Mouse (Mus musculus) retina, adult 2 months (tissue): ENCODE results near the gene Ttf1.

Experiments used
- DNase-seq: peaks from one replicate; pipeline ENCODE4 v3.0.0-alpha.2; 2012; ENCODE audit warnings: low read depth, low spot score

The Ttf1 gene

DNA sequence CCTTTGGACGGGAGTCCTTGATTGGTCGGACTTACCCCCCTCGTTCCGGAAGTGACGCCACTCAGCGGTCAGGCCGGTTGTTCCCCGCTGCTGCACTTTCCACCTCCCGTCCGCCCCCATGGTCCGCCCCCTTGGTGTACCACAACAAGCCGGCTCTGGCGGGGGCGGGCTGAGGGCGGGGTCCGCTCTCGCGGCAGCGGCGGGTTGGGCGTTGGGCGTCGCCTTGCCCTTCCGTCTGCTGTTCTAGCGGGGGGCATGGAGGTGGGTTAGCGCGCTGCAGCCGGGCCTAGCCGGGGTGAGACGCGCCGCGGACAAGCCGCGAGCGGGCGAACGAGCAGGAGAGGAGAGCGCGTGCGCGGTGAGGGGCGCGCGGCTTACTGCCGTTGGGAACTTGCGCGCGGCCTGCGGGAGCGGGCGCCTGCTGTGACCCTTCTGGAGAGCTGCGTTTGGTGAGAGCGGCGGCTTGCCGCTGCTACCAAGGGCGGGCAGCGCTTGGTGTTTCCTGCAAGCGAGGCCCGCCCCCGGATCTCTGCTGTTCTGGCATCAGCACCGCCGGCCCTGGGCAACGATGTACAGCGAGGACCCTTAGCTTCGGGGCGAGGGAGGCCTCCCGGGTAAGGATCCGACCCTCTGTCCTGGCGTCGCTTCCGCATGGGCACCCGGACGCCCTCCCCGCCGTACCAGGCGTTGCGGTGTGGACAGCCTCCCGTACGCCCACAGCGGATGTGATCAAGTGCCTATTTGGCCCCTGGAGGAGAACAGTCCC is 65.1 kb downstream of the Ttf1 start:
- DNase-seq: peak; percentile 97

DNA sequence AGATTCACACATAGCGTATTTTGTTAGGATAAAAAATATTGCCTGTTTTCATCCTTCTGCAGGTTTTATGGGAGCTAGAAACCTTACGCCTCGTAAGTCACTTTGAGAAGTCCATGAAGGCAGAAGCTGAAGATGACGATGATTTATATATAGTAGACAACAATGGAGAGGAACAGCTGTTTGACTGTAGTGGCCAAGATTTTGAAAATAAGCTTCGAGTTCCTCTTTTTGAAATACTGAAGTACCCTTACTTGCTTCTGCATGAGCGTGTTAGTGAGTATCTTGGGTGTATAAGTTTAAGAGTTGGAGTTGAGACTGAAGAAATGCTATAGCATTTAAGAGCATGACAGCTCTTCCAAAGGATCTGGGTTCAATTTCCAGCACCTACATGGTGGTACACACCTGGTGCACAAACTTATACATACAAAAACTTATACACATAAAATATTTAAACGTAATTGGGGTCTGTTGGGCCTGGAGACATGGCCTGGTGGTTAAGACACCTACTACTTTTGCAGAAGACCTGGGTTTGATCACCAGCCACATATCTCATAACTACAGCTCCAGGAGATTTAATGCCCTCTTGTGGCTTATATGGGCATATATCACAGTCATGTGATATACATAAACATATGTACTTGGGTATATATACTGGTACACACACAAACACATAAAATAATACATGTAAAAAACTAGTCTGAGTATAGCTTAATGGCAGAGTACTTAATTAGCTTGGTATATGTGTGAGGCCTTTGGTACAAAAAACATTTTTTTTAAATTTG is 70.2 kb downstream of the Ttf1 start:
- no peak for DNase-seq

- DNase-seq: no peak
These were observed 75.1 kb downstream of the Ttf1 start for GRCm38 (mm10) chr2:29135161-29135560.
